Mouse (Mus musculus): ENCODE data around the gene Igfbp4. TPM values are rescaled to one million over a fixed set of nuclear protein-coding genes. Genes with fewer than 3 reads are reported as not detected.

Igfbp4 gene
- polyA plus RNA-seq, 1 experiment from 2014 or later: 228 TPM

DNA sequence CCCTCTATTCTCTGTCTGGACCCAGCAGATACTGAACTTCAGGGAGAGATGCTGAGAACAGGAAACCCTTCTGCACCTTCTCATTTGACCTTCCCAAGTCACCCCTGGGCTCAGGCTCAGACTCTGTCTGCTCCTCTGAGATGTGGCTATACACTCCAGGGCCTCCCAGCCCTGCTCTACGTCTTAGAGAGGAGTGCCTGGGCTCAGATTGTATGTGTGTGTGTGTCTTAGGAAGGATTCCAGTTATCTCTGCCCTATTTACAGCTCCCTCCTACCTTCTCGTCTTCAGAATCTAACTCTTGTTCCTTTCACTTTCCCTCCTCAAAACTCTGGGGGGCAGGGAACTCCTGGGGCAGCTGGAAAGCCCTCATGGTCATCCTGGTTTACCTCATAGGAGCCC is 47.4 kb downstream of the Igfbp4 start:
- Histone ChIP-seq H3K9ac (ENCODE audit: low read length) (no peak overlapping the region; the same call in 1 of the 2 replicates), H3K4me1 (replicated peaks; ENCODE audit: control insufficient read depth, insufficient read depth) (no peaks in the 10 kb centered on the region), H3K4me3 (ENCODE audit: low read depth, low read length) (peak overlapping the region; percentile 4; the same call in 1 of the 2 replicates), H3K9me3 (ENCODE audit: control insufficient read depth, low read length) (no peaks in the 10 kb centered on the region), H3K27me3 (ENCODE audit: control insufficient read depth, insufficient read depth, low read length) (no peaks in the 10 kb centered on the region), H3K4me2 (replicated peaks; ENCODE audit: low read depth) (peak overlapping the region; percentile 42), H3K36me3 (ENCODE audit: control insufficient read depth, insufficient read depth, low read length) (no peaks in the 10 kb centered on the region), H3K27ac (replicated peaks) (no peak overlapping the region)
- TF ChIP-seq EP300 (optimal IDR thresholded peaks at IDR 0.05) (no peak), CTCF (IDR thresholded peaks at IDR 0.05; ENCODE audit: low read depth) (no peak)
- ATAC-seq (ENCODE audit: low FRiP score, low TSS enrichment): no peak
- 38% methylated on average over 2 of the region's 2 CpGs for WGBS
- no peak for DNase-seq (ENCODE audit: low spot score)

DNA sequence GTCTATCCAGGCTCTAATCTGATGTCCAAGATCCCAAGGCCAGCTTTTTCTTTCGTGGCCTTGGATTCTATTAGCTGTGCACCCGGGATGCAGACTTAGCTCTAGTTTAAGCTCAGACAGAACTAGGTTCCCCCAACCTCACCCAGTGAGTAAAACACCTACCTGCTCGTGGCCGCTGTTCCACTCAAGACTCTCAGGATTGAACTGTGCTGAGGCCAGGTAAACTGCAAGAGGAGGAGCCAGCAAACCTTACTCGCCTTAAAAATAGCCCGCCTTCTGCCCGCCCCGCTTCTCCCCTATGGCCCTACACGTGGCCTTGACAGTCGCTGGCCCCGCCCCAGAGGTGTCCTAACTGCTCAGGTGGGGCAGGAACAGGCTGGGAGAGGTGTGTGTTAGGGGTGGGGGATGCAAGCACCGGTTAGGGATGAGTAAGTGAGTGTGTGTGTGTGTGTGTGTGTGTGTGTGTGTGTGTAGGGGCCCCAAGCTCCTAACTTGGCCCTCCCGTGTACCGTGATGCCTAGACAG is 48.1 kb downstream of the Igfbp4 start, which contains the start of gene Tns4:
Gene Tns4 (minus strand): TSS at position 230 of the 525 bp plus-strand sequence.
- Histone ChIP-seq H3K27ac (replicated peaks) (peak within 1 kb of the TSS; percentile 45; the same call in 1 of the 2 replicates), H3K4me2 (replicated peaks; ENCODE audit: low read depth) (peak within 1 kb of the TSS; percentile 42), H3K4me1 (replicated peaks; ENCODE audit: control insufficient read depth, insufficient read depth) (no peaks in the 10 kb centered on the region), H3K27me3 (ENCODE audit: control insufficient read depth, insufficient read depth, low read length) (no peaks in the 10 kb centered on the region), H3K4me3 (ENCODE audit: low read depth, low read length) (peak within 1 kb of the TSS; percentile 4; the same call in 1 of the 2 replicates), H3K9ac (ENCODE audit: low read length) (no peak within 1 kb of the TSS; the same call in 1 of the 2 replicates), H3K36me3 (ENCODE audit: control insufficient read depth, insufficient read depth, low read length) (no peaks in the 10 kb centered on the region), H3K9me3 (ENCODE audit: control insufficient read depth, low read length) (no peaks in the 10 kb centered on the region)
- TF ChIP-seq EP300 (optimal IDR thresholded peaks at IDR 0.05) (no peak), CTCF (IDR thresholded peaks at IDR 0.05; ENCODE audit: low read depth) (no peak)
- WGBS: 57% methylated on average over 14 of the region's 14 CpGs
- ATAC-seq (ENCODE audit: low FRiP score, low TSS enrichment) (peak; percentile 78), DNase-seq (ENCODE audit: low spot score) (peak; percentile 77)

DNA sequence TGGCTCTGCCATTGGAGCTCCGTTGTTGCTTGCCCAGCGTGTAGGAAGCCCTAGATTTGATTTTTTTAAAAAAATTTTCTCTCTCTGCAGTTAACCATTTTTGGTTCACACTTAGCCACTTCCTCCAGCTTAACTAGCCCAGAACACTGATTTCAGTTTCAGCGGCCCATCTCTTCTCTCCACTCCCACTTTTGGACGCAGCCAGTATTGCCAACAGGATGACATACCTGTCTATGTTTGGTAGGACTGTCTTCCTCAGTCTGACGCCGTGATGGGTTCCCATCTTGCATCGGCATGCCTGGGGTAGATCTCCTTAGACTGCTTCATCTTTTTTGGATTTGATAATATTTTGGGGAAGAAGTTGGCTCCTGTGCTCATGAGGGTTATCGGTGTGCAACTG is 49.3 kb downstream of the Igfbp4 start:
- no peaks in the 10 kb centered on the region for H3K4me1 ChIP-seq (replicated peaks; ENCODE audit: control insufficient read depth, insufficient read depth)
- H3K9me3 ChIP-seq (ENCODE audit: control insufficient read depth, low read length): no peaks in the 10 kb centered on the region
- H3K4me2 ChIP-seq (replicated peaks; ENCODE audit: low read depth): no peak overlapping the region
- H3K9ac ChIP-seq (ENCODE audit: low read length): no peak overlapping the region
- DNase-seq (ENCODE audit: low spot score) (no peak), ATAC-seq (ENCODE audit: low FRiP score, low TSS enrichment) (no peak)
- no peaks in the 10 kb centered on the region for H3K36me3 ChIP-seq (ENCODE audit: control insufficient read depth, insufficient read depth, low read length)
- 93% methylated on average over 8 of the region's 8 CpGs for WGBS
- no peaks in the 10 kb centered on the region for H3K27me3 ChIP-seq (ENCODE audit: control insufficient read depth, insufficient read depth, low read length)
- no peak overlapping the region for H3K4me3 ChIP-seq (ENCODE audit: low read depth, low read length)
- TF ChIP-seq EP300 (optimal IDR thresholded peaks at IDR 0.05): no peak
- no peak for TF ChIP-seq CTCF (IDR thresholded peaks at IDR 0.05; ENCODE audit: low read depth)
- H3K27ac ChIP-seq (replicated peaks): no peak overlapping the region

DNA sequence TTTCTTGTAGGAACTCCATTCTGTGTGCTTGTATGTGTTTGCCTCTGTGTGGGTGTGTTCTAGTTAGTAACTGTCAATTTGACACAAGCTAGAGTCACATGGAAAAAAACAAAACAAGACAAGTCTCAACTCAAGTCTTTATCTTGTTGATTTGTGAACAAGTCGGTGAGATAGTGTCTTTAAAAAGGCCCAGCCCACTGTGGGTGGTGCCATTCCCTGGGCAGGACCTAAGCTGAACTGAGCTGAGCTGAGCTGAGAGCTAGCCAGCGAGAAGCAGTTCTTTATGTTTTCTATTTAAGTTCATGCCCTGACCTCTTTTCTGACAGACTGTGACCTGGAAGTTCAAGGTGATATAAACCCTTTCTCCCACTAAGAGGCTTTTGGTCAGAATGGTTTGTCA is 50.6 kb downstream of the Igfbp4 start:
- Histone ChIP-seq H3K9ac (ENCODE audit: low read length) (no peak overlapping the region), H3K27me3 (ENCODE audit: control insufficient read depth, insufficient read depth, low read length) (no peaks in the 10 kb centered on the region), H3K36me3 (ENCODE audit: control insufficient read depth, insufficient read depth, low read length) (no peaks in the 10 kb centered on the region), H3K4me3 (ENCODE audit: low read depth, low read length) (no peak overlapping the region), H3K4me1 (replicated peaks; ENCODE audit: control insufficient read depth, insufficient read depth) (no peaks in the 10 kb centered on the region), H3K4me2 (replicated peaks; ENCODE audit: low read depth) (no peak overlapping the region), H3K27ac (replicated peaks) (no peak overlapping the region), H3K9me3 (ENCODE audit: control insufficient read depth, low read length) (no peaks in the 10 kb centered on the region)
- TF ChIP-seq EP300 (optimal IDR thresholded peaks at IDR 0.05) (no peak), CTCF (IDR thresholded peaks at IDR 0.05; ENCODE audit: low read depth) (no peak)
- no peak for ATAC-seq (ENCODE audit: low FRiP score, low TSS enrichment)
- DNase-seq (ENCODE audit: low spot score): no peak
- WGBS: 41% methylated on average over 2 of the region's 2 CpGs

DNA sequence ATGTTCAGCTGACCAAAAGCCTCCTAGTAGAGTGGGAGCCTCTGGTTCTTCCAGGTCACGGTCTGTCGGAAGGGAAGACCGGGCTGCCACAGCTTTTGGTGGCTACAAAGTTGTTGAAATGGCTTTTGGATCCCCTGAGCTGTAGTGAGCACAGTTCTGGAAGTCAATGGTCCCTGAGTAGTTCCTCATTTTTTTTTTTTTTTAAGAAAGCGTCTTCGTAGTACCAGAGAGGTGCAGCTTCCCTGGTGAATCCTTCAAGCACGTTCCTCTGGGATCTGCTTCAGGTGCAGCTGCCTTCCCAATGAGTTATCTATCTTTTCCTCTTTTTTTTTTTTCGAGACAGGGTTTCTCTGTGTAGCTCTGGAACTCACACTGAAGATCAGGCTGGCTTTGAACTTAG is 52.7 kb downstream of the Igfbp4 start:
- 85% methylated on average over 7 of the region's 7 CpGs for WGBS
- DNase-seq (ENCODE audit: low spot score): no peak
- Histone ChIP-seq H3K4me2 (replicated peaks; ENCODE audit: low read depth) (no peak overlapping the region), H3K9me3 (ENCODE audit: control insufficient read depth, low read length) (no peaks in the 10 kb centered on the region), H3K9ac (ENCODE audit: low read length) (no peak overlapping the region), H3K36me3 (ENCODE audit: control insufficient read depth, insufficient read depth, low read length) (no peaks in the 10 kb centered on the region), H3K4me1 (replicated peaks; ENCODE audit: control insufficient read depth, insufficient read depth) (no peaks in the 10 kb centered on the region), H3K4me3 (ENCODE audit: low read depth, low read length) (no peak overlapping the region), H3K27me3 (ENCODE audit: control insufficient read depth, insufficient read depth, low read length) (no peaks in the 10 kb centered on the region), H3K27ac (replicated peaks) (no peak overlapping the region)
- TF ChIP-seq CTCF (IDR thresholded peaks at IDR 0.05; ENCODE audit: low read depth) (no peak), EP300 (optimal IDR thresholded peaks at IDR 0.05) (no peak)
- no peak for ATAC-seq (ENCODE audit: low FRiP score, low TSS enrichment)

DNA sequence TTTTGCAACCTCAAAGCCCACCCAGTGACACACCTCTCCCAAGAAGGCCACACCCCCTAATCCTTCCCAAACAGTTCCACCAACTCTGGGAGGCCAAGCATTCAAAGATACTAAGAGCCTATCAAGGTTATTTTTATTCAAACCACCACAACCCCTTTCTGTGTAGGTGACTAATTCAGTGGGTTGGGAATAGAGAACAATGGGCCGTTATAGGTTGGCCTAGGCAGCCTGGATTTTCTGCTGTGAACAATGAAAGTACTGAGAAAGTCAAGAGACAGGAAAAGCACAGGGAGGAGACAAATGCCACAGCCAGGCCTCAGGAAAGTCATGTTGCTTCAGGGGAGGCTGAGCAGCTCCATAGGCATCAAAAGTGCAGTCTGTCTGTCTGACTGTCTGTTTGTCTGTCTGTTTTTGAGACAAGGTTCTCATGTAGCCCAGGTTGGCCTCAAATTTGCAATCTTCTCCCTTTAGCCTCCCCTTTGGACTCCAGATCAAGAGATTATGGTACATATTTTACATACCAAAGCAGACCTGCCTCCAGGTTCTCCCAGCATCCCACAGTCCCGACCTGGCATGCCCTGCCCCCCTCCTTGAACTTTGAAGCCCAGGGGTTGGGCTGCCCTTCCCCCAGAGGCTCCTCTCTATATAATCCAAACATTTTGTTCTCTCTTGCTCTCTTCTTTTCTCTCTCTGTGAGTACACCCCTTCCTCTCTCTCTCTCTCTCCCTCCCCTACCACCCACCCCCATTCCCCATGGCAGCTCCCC is 54.0 kb downstream of the Igfbp4 start:
- H3K27ac ChIP-seq (replicated peaks): no peak overlapping the region
- no peak overlapping the region for H3K9ac ChIP-seq (ENCODE audit: low read length)
- no peak for DNase-seq (ENCODE audit: low spot score)
- ATAC-seq (ENCODE audit: low FRiP score, low TSS enrichment): no peak
- no peaks in the 10 kb centered on the region for H3K4me1 ChIP-seq (replicated peaks; ENCODE audit: control insufficient read depth, insufficient read depth)
- H3K4me2 ChIP-seq (replicated peaks; ENCODE audit: low read depth): no peak overlapping the region
- 33% methylated on average over 2 of the region's 2 CpGs for WGBS
- H3K27me3 ChIP-seq (ENCODE audit: control insufficient read depth, insufficient read depth, low read length): no peaks in the 10 kb centered on the region
- H3K36me3 ChIP-seq (ENCODE audit: control insufficient read depth, insufficient read depth, low read length): no peaks in the 10 kb centered on the region
- TF ChIP-seq CTCF (IDR thresholded peaks at IDR 0.05; ENCODE audit: low read depth): no peak
- TF ChIP-seq EP300 (optimal IDR thresholded peaks at IDR 0.05): no peak
- H3K4me3 ChIP-seq (ENCODE audit: low read depth, low read length): no peak overlapping the region
- H3K9me3 ChIP-seq (ENCODE audit: control insufficient read depth, low read length): no peaks in the 10 kb centered on the region

Measured in stomach, postnatal 0 days (tissue).